Mouse (Mus musculus): ENCODE measurements around the gene Erc2.

GRCm38 (mm10) chr14:28035013-28035412 is 412.8 kb downstream of the Erc2 start:
- TF ChIP-seq PAX5 (IDR thresholded peaks at IDR 0.05; ENCODE audit: low read length) (no peak), EP300 (IDR thresholded peaks at IDR 0.05; ENCODE audit: low read length) (no peak), POLR2A (IDR thresholded peaks at IDR 0.05; ENCODE audit: low read depth, low read length) (no peak), ZNF384 (IDR thresholded peaks at IDR 0.05; ENCODE audit: low read depth, low read length) (no peak), CTCF (conservative IDR thresholded peaks at IDR 0.05 in 1 of 2, IDR thresholded peaks at IDR 0.05 in 1 of 2; ENCODE audit: low read depth in 2 of 2, low read length in 2 of 2) (no peak), ZMIZ1 (IDR thresholded peaks at IDR 0.05; ENCODE audit: low read depth, low read length) (no peak), ELF1 (IDR thresholded peaks at IDR 0.05; ENCODE audit: low read depth, low read length) (no peak), MAX (IDR thresholded peaks at IDR 0.05; ENCODE audit: low read length) (no peak), ZC3H11A (IDR thresholded peaks at IDR 0.05; ENCODE audit: low read depth, low read length) (no peak), IRF4 (IDR thresholded peaks at IDR 0.05; ENCODE audit: low read depth, low read length) (no peak)

Data from CH12.LX (cell line).